Mouse (Mus musculus) heart, embryonic 10.5 days (tissue): ENCODE measurements around the gene Lrrk1. TPM values are rescaled to one million over a fixed set of nuclear protein-coding genes. Genes with fewer than 3 reads are reported as not detected.
A peak's percentile ranks its signal among the peaks of the same experiment; 100 is the strongest.
"Not testable (repeated sequence)": the region's sequence is repeated elsewhere in the genome, so short reads cannot be mapped to it uniquely, and the experiment has no call there.

Experiments
- DNase-seq: peaks from one replicate; pipeline ENCODE4 v3.0.0-alpha.2; 2017; ENCODE audit warnings: low spot score
- H3K27ac ChIP-seq: fragments of 300-500 bp; sonication (generic); 2 replicates; pipeline ENCODE4 v1.5.1; 2016; ENCODE audit warnings: mild to moderate bottlenecking
- H3K27me3 ChIP-seq: fragments of 300-500 bp; sonication (generic); 2 replicates; pipeline ENCODE4 v1.6.1; 2016; ENCODE audit warnings: mild to moderate bottlenecking; ENCODE audit not compliant: poor library complexity, insufficient read depth, severe bottlenecking
- H3K36me3 ChIP-seq: fragments of 300-500 bp; sonication (generic); 2 replicates; pipeline ENCODE4 v1.6.1; 2016; ENCODE audit warnings: mild to moderate bottlenecking, moderate library complexity
- H3K4me1 ChIP-seq: fragments of 300-500 bp; sonication (generic); 2 replicates; pipeline ENCODE4 v1.6.1; 2016; ENCODE audit warnings: mild to moderate bottlenecking
- H3K4me3 ChIP-seq: fragments of 300-500 bp; sonication (generic); 2 replicates; pipeline ENCODE4 v1.5.1; 2016; ENCODE audit warnings: mild to moderate bottlenecking, moderate library complexity
- H3K9me3 ChIP-seq: fragments of 300-500 bp; sonication (generic); 2 replicates; pipeline ENCODE4 v1.6.1; 2016; ENCODE audit warnings: mild to moderate bottlenecking, moderate library complexity
- WGBS: fragments of 180-500 bp; shearing (Covaris S2); methylation state at CpG from one replicate; pipeline ENCODE4 v1.1.7; 2016; 5-methylcytosine and 5-hydroxymethylcytosine counted together
- polyA plus RNA-seq: library from polyadenylated mRNA; unstranded; fragments of >200 nt; fragmentation: Nextera tagmentation; extraction: Ambion mirVana; gene quantifications from 2 replicates; pipeline ENCODE4 v1.2.1, GENCODE M21; 2016

Lrrk1 gene
- polyA plus RNA-seq, 1 experiment from 2014 or later, result 9.9 TPM

GRCm38 (mm10) chr7:66196609-66197445, 191.3 kb downstream of the Lrrk1 start:
- Histone ChIP-seq H3K4me3 (peak overlapping the region; percentile 32; the same call in 1 of the 2 replicates), H3K27ac (peak overlapping the region; percentile 94), H3K9me3 (no peaks in the 10 kb centered on the region), H3K27me3 (no peaks in the 10 kb centered on the region), H3K4me1 (peaks cover 76% of the 10 kb centered on the region), H3K36me3 (no peaks in the 10 kb centered on the region)
- DNase-seq, result peak; percentile 96
- 19% methylated on average over 11 of the region's 11 CpGs for WGBS

DNA sequence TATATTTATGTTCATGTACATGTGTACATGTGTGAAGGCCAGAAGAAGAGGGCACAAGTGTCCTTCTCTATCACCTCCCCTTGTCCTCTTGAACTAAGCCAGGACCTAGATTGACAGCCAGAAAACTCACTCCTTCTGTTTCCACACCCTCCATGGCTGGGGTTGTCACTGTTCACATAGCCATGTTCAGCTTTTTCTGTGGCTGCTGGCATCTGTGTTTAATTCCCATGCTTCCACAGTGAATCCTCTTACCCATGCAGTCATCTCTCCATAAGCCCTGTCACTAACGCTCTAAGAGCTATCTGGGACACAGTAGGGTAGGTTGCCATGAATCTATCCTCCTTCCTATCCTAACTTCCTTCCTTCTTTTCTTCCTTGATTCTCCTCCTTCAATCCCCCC, 192.3 kb downstream of the Lrrk1 start:
- Histone ChIP-seq H3K9me3 (no peaks in the 10 kb centered on the region), H3K4me1 (peaks cover 69% of the 10 kb centered on the region), H3K4me3 (no peak overlapping the region), H3K36me3 (no peaks in the 10 kb centered on the region), H3K27ac (peak overlapping the region; percentile 94), H3K27me3 (no peaks in the 10 kb centered on the region)
- DNase-seq, result no peak
- 41% methylated on average over 1 of the region's 1 CpGs for WGBS

DNA sequence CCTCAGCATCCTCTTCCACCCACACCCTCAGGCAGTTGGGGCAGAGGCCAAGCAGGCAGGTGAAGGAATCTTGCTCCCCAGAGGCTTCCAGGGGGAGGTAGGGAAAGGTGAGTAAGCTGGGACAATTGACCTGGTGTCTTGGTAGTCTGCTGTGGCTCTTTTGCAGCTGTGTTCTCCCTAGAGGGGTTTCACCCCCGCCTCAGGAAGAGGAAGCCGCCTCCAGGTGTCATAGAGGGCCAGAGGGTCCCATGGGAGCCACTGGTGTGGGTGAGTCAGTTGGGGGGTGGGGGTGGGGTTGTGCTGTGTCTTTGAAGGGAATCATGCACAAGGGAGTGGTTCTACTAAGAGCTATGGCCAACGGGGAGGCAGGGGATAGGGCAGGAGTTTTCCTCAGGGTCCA, 193.6 kb downstream of the Lrrk1 start:
- WGBS, result 72% methylated on average over 3 of the region's 3 CpGs
- Histone ChIP-seq H3K27ac (peak overlapping the region; percentile 94), H3K4me3 (no peak overlapping the region), H3K27me3 (no peaks in the 10 kb centered on the region), H3K4me1 (peaks cover 55% of the 10 kb centered on the region), H3K9me3 (no peaks in the 10 kb centered on the region), H3K36me3 (no peaks in the 10 kb centered on the region)
- no peak for DNase-seq

- not testable (repeated sequence) for H3K9me3 ChIP-seq, H3K36me3 ChIP-seq, H3K27me3 ChIP-seq, H3K4me3 ChIP-seq, DNase-seq, H3K27ac ChIP-seq
- H3K4me1 ChIP-seq, result peaks cover 32% of the 10 kb centered on the region
- 84% methylated on average over 10 of the region's 10 CpGs for WGBS
Observed at GRCm38 (mm10) chr7:66190385-66190784, 197.8 kb downstream of the Lrrk1 start.

GRCm38 (mm10) chr7:66187581-66188231, 200.4 kb downstream of the Lrrk1 start:
- no peaks in the 10 kb centered on the region for H3K27me3 ChIP-seq
- no peak overlapping the region for H3K4me3 ChIP-seq
- DNase-seq, result no peak
- H3K36me3 ChIP-seq, result no peaks in the 10 kb centered on the region
- H3K9me3 ChIP-seq, result no peaks in the 10 kb centered on the region
- 40% methylated on average over 4 of the region's 4 CpGs for WGBS
- peak overlapping the region; percentile 77 for H3K27ac ChIP-seq
- H3K4me1 ChIP-seq, result peaks cover 18% of the 10 kb centered on the region

- H3K36me3 ChIP-seq, result no peaks in the 10 kb centered on the region
- no peaks in the 10 kb centered on the region for H3K27me3 ChIP-seq
- H3K9me3 ChIP-seq, result no peaks in the 10 kb centered on the region
- WGBS, result 89% methylated on average over 5 of the region's 5 CpGs
- no peak overlapping the region for H3K27ac ChIP-seq
- H3K4me3 ChIP-seq, result no peak overlapping the region
- DNase-seq, result no peak
- H3K4me1 ChIP-seq, result peaks cover 17% of the 10 kb centered on the region
Observed at GRCm38 (mm10) chr7:66185370-66185769, 202.8 kb downstream of the Lrrk1 start.

- 86% methylated on average over 4 of the region's 4 CpGs for WGBS
- no peak overlapping the region for H3K4me3 ChIP-seq
- H3K27ac ChIP-seq, result no peak overlapping the region
- H3K4me1 ChIP-seq, result peaks cover 28% of the 10 kb centered on the region
- DNase-seq, result peak; percentile 74
- H3K9me3 ChIP-seq, result no peaks in the 10 kb centered on the region
- no peaks in the 10 kb centered on the region for H3K36me3 ChIP-seq
- no peaks in the 10 kb centered on the region for H3K27me3 ChIP-seq
Observed at GRCm38 (mm10) chr7:66184026-66184425, 204.1 kb downstream of the Lrrk1 start.

DNA sequence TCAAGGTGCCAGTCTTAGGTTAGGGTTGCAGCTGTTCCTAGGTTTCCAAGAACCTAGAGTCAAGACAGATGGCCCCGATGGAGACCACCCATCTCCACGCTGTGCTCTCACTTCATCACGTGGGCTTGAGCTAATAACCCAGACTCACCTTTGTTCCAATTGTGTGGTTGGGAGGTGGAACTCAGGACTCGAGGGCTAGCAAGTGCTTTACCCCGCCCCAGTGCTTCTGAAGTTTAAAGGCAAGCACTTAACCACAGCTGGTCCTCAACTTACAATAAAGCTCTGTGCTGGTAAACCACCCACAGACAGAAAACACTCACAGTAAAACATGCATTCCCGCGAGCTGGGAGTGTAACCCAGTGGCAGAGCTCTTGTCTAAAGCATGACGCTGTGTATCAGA, 204.7 kb downstream of the Lrrk1 start:
- Histone ChIP-seq H3K4me1 (peaks cover 32% of the 10 kb centered on the region), H3K27me3 (no peaks in the 10 kb centered on the region), H3K36me3 (no peaks in the 10 kb centered on the region), H3K4me3 (no peak overlapping the region), H3K9me3 (no peaks in the 10 kb centered on the region), H3K27ac (0 out of 2 replicates have a peak overlapping the region, but pooled peaks have one; percentile 25)
- peak; percentile 66 for DNase-seq
- 80% methylated on average over 8 of the region's 8 CpGs for WGBS

- no peak overlapping the region for H3K4me3 ChIP-seq
- DNase-seq, result peak; percentile 70
- peaks cover 20% of the 10 kb centered on the region for H3K4me1 ChIP-seq
- no peaks in the 10 kb centered on the region for H3K9me3 ChIP-seq
- 83% methylated on average over 7 of the region's 7 CpGs for WGBS
- H3K36me3 ChIP-seq, result no peaks in the 10 kb centered on the region
- H3K27ac ChIP-seq, result no peak overlapping the region
- no peaks in the 10 kb centered on the region for H3K27me3 ChIP-seq
Observed at GRCm38 (mm10) chr7:66182075-66182715, 206.0 kb downstream of the Lrrk1 start.

- DNase-seq, result peak; percentile 52
- no peak overlapping the region for H3K4me3 ChIP-seq
- H3K27ac ChIP-seq, result no peak overlapping the region
- no peaks in the 10 kb centered on the region for H3K9me3 ChIP-seq
- no peaks in the 10 kb centered on the region for H3K27me3 ChIP-seq
- WGBS, result 81% methylated on average over 10 of the region's 10 CpGs
- H3K36me3 ChIP-seq, result peaks cover 3% of the 10 kb centered on the region; the same call in 1 of the 2 replicates
- H3K4me1 ChIP-seq, result peaks cover 21% of the 10 kb centered on the region
Observed at GRCm38 (mm10) chr7:66180711-66181365, 207.3 kb downstream of the Lrrk1 start.

DNA sequence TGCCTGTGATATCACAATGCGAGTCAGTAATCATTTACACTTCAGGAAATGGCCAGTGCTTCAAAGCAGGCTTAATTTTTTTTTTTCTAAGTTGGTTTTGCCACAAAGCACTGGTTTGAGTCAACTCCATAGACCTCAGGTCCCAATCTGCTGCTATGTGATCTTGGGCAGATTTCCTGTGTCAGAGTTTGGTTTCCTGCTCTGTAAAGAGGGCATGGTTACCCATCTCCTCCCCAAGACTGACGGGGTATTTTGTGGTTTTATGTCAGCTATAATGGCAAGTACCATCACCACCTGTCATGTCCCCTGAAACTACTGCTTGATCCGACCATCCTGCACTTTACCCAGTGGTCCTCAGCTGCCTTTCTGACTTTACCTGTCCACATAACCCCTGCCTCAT, 207.9 kb downstream of the Lrrk1 start:
- H3K27me3 ChIP-seq, result no peaks in the 10 kb centered on the region
- DNase-seq, result no peak
- no peaks in the 10 kb centered on the region for H3K9me3 ChIP-seq
- H3K27ac ChIP-seq, result no peak overlapping the region
- peaks cover 22% of the 10 kb centered on the region for H3K4me1 ChIP-seq
- 72% methylated on average over 3 of the region's 3 CpGs for WGBS
- peaks cover 7% of the 10 kb centered on the region; the same call in 1 of the 2 replicates for H3K36me3 ChIP-seq
- no peak overlapping the region for H3K4me3 ChIP-seq

GRCm38 (mm10) chr7:66179711-66180110, 208.4 kb downstream of the Lrrk1 start:
- WGBS, result 79% methylated on average over 7 of the region's 7 CpGs
- H3K27ac ChIP-seq, result no peak overlapping the region

More at GRCm38 (mm10) chr7:66179711-66180110, 208.4 kb downstream of the Lrrk1 start:
- Histone ChIP-seq H3K27me3 (no peaks in the 10 kb centered on the region), H3K36me3 (peaks cover 11% of the 10 kb centered on the region; the same call in 1 of the 2 replicates), H3K4me3 (no peak overlapping the region), H3K9me3 (no peaks in the 10 kb centered on the region), H3K4me1 (peaks cover 22% of the 10 kb centered on the region)
- DNase-seq, result no peak
